Mouse (Mus musculus) lung, embryonic 14.5 days (tissue): ENCODE data around the gene Olfr429. TPM values are rescaled to one million over a fixed set of nuclear protein-coding genes. Genes with fewer than 3 reads are reported as not detected.

Source experiments
- ATAC-seq: fragments of 200-750 bp; cut with Nextera tagmentation; 2 replicates; pipeline ENCODE4 v1.8.0; 2017; ENCODE audit warnings: mild to moderate bottlenecking, moderate TSS enrichment, moderate library complexity; ENCODE audit not compliant: insufficient read depth
- DNase-seq: peaks from one replicate; pipeline ENCODE4 v3.0.0-alpha.2; 2015
- H3K27ac ChIP-seq: fragments of 300-500 bp; sonication (generic); 2 replicates; pipeline ENCODE4 v1.5.1; 2014; ENCODE audit warnings: low read depth, mild to moderate bottlenecking, moderate library complexity
- H3K27me3 ChIP-seq: fragments of 300-500 bp; sonication (generic); 2 replicates; pipeline ENCODE4 v1.6.1; 2014; ENCODE audit warnings: low read length, control low read depth; ENCODE audit not compliant: insufficient read depth
- H3K36me3 ChIP-seq: fragments of 300-500 bp; sonication (generic); 2 replicates; pipeline ENCODE4 v1.6.1; 2014; ENCODE audit warnings: control low read depth; ENCODE audit not compliant: insufficient read depth
- H3K4me1 ChIP-seq: fragments of 300-500 bp; sonication (generic); 2 replicates; pipeline ENCODE4 v1.6.1; 2014; ENCODE audit warnings: antibody characterized with exemption, control low read depth; ENCODE audit not compliant: insufficient read depth
- H3K4me2 ChIP-seq: fragments of 300-500 bp; sonication (generic); 2 replicates; pipeline ENCODE4 v1.6.1; 2014; ENCODE audit warnings: mild to moderate bottlenecking
- H3K4me3 ChIP-seq: fragments of 300-500 bp; sonication (generic); 2 replicates; pipeline ENCODE4 v1.5.1; 2014; ENCODE audit warnings: low read depth, low read length
- H3K9ac ChIP-seq: fragments of 300-500 bp; sonication (generic); 2 replicates; pipeline ENCODE4 v1.6.1; 2014
- H3K9me3 ChIP-seq: fragments of 300-500 bp; sonication (generic); 2 replicates; pipeline ENCODE4 v1.6.1; 2016; ENCODE audit warnings: low read depth, low read length, control low read depth
- CTCF ChIP-seq: IDR thresholded peaks from 2 replicates; pipeline ENCODE4 v1.5.1; 2016; ENCODE audit warnings: antibody characterized with exemption, low read depth
- WGBS: fragments of 180-500 bp; shearing (Covaris S2); extraction: QIAGEN DNeasy Blood & Tissue Kit; methylation state at CpG from one replicate; pipeline ENCODE4 v1.1.7; 2014; 5-methylcytosine and 5-hydroxymethylcytosine counted together
- polyA plus RNA-seq: library from polyadenylated mRNA; unstranded; fragments of >200 nt; fragmentation: Nextera tagmentation; extraction: Ambion mirVana; gene quantifications from 2 replicates; pipeline ENCODE4 v1.2.1, GENCODE M21; 2014

Olfr429 gene
- polyA plus RNA-seq, 1 experiment from 2014 or later: not detected

GRCm38 (mm10) chr1:174096591-174096990 is 12.5 kb downstream of the Olfr429 start, which contains the start of gene Olfr427:
Gene Olfr427, plus strand, starts transcription at chr1:174096891.
- Histone ChIP-seq H3K9ac (no peak within 1 kb of the TSS), H3K27me3 (no peaks in the 10 kb centered on the region), H3K4me3 (no peak within 1 kb of the TSS), H3K27ac (no peak within 1 kb of the TSS), H3K4me1 (no peaks in the 10 kb centered on the region), H3K36me3 (no peaks in the 10 kb centered on the region), H3K4me2 (no peak within 1 kb of the TSS), H3K9me3 (no peaks in the 10 kb centered on the region)
- WGBS: 90% methylated on average over 1 of the region's 1 CpGs
- no peak for DNase-seq
- no peak for TF ChIP-seq CTCF
- no peak for ATAC-seq

- WGBS: 57% methylated on average over 2 of the region's 2 CpGs
- Histone ChIP-seq H3K27me3 (no peaks in the 10 kb centered on the region), H3K36me3 (no peaks in the 10 kb centered on the region), H3K27ac (no peak overlapping the region), H3K9ac (no peak overlapping the region), H3K4me3 (no peak overlapping the region), H3K4me2 (no peak overlapping the region), H3K4me1 (no peaks in the 10 kb centered on the region), H3K9me3 (no peaks in the 10 kb centered on the region)
- peak; percentile 48 for TF ChIP-seq CTCF
- no peak for ATAC-seq
- DNase-seq: peak; percentile 53
Measured at GRCm38 (mm10) chr1:174103735-174104134, 19.6 kb downstream of the Olfr429 start.

- ATAC-seq (no peak), DNase-seq (no peak)
- TF ChIP-seq CTCF: no peak
- H3K27me3 ChIP-seq: no peaks in the 10 kb centered on the region
- no peak within 1 kb of the TSS for H3K4me3 ChIP-seq
- no peak within 1 kb of the TSS for H3K27ac ChIP-seq
- WGBS: 47% methylated on average over 2 of the region's 2 CpGs
- no peak within 1 kb of the TSS for H3K4me2 ChIP-seq
- H3K9me3 ChIP-seq: no peaks in the 10 kb centered on the region
- no peaks in the 10 kb centered on the region for H3K36me3 ChIP-seq
- H3K9ac ChIP-seq: no peak within 1 kb of the TSS
- no peaks in the 10 kb centered on the region for H3K4me1 ChIP-seq
Measured at GRCm38 (mm10) chr1:174121062-174121461, 36.9 kb downstream of the Olfr429 start, which contains the start of gene Olfr231. Gene Olfr231, minus strand, starts transcription at chr1:174121162.

GRCm38 (mm10) chr1:174131217-174131616 is 47.1 kb downstream of the Olfr429 start, which contains the start of gene Olfr424:
Gene Olfr424, plus strand, starts transcription at chr1:174131517.
- no peak within 1 kb of the TSS for H3K27ac ChIP-seq
- H3K4me2 ChIP-seq: no peak within 1 kb of the TSS
- H3K36me3 ChIP-seq: no peaks in the 10 kb centered on the region
- TF ChIP-seq CTCF: no peak
- H3K9me3 ChIP-seq: no peaks in the 10 kb centered on the region
- no peaks in the 10 kb centered on the region for H3K27me3 ChIP-seq
- WGBS: 73% methylated on average over 3 of the region's 3 CpGs
- H3K4me1 ChIP-seq: no peaks in the 10 kb centered on the region
- no peak for DNase-seq
- ATAC-seq: no peak
- no peak within 1 kb of the TSS for H3K4me3 ChIP-seq
- no peak within 1 kb of the TSS for H3K9ac ChIP-seq

- H3K4me1 ChIP-seq: no peaks in the 10 kb centered on the region
- no peak overlapping the region for H3K9ac ChIP-seq
- H3K9me3 ChIP-seq: no peaks in the 10 kb centered on the region
- H3K4me3 ChIP-seq: no peak overlapping the region
- no peak overlapping the region for H3K27ac ChIP-seq
- WGBS: 71% methylated on average over 3 of the region's 3 CpGs
- H3K4me2 ChIP-seq: no peak overlapping the region
- TF ChIP-seq CTCF: no peak
- H3K36me3 ChIP-seq: no peaks in the 10 kb centered on the region
- H3K27me3 ChIP-seq: no peaks in the 10 kb centered on the region
- ATAC-seq (no peak), DNase-seq (no peak)
Measured at GRCm38 (mm10) chr1:174131999-174132398, 47.9 kb downstream of the Olfr429 start.

Other genes with a start within 250 kb of the Olfr429 start
- 0.32 and 0.49 TPM in 2 replicates for gene Ifi211, start 171.3 kb upstream of the Olfr429 start, polyA plus RNA-seq
- gene Mndal, start 141.8 kb upstream of the Olfr429 start, polyA plus RNA-seq: 0.84 and 1.4 TPM in 2 replicates
- 0.83 and 1.1 TPM in 2 replicates for gene Ifi203, start 141.7 kb upstream of the Olfr429 start, polyA plus RNA-seq
- not detected in 2 replicates for gene Ifi202b, start 101.6 kb upstream of the Olfr429 start, polyA plus RNA-seq
- 0.26 and 0.30 TPM in 2 replicates for gene Ifi205, start 52.5 kb upstream of the Olfr429 start, polyA plus RNA-seq
- 0.07 TPM in 1 of 2 replicates, not detected in the other for gene Olfr433, start 43.6 kb upstream of the Olfr429 start, polyA plus RNA-seq
- gene Olfr432, start 35.1 kb upstream of the Olfr429 start, polyA plus RNA-seq: not detected in 2 replicates
- gene Olfr430, start 17.7 kb upstream of the Olfr429 start, polyA plus RNA-seq: not detected in 2 replicates
- gene Olfr427, start 12.6 kb downstream of the Olfr429 start, polyA plus RNA-seq: not detected in 2 replicates
- not detected in 2 replicates for gene Olfr231, start 36.8 kb downstream of the Olfr429 start, polyA plus RNA-seq
- gene Olfr424, start 47.2 kb downstream of the Olfr429 start, polyA plus RNA-seq: not detected in 2 replicates
- not detected in 2 replicates for gene Olfr420, start 71.3 kb downstream of the Olfr429 start, polyA plus RNA-seq
- 0.30 and 0.67 TPM in 2 replicates for gene Spta1, start 88.4 kb downstream of the Olfr429 start, polyA plus RNA-seq
- not detected in 2 replicates for gene Olfr419, start 167.7 kb downstream of the Olfr429 start, polyA plus RNA-seq
- gene Mptx1, start 246.2 kb downstream of the Olfr429 start, polyA plus RNA-seq: not detected in 2 replicates